Mouse (Mus musculus) kidney, adult 2 months (tissue): Measurements from ENCODE around the gene Spint4. TPM values are rescaled to one million over a fixed set of nuclear protein-coding genes. Genes with fewer than 3 reads are reported as not detected.
A peak's percentile ranks its signal among the peaks of the same experiment; 100 is the strongest.

Source experiments
- DNase-seq: peaks from one replicate; pipeline ENCODE4 v3.0.0; 2021
- H3K27ac ChIP-seq: fragments of 200-500 bp; 2 replicates; pipeline ENCODE4 v1.5.1; 2012; ENCODE audit warnings: low read depth, low read length, control low read depth, inconsistent platforms; ENCODE audit not compliant: insufficient read depth
- H3K27me3 ChIP-seq: fragments of 200-500 bp; replicated peaks from 2 replicates; pipeline ENCODE4 v1.6.1; 2012; ENCODE audit warnings: mild to moderate bottlenecking, moderate library complexity, low read length, inconsistent platforms; ENCODE audit not compliant: control insufficient read depth, insufficient read depth
- H3K36me3 ChIP-seq: fragments of 200-500 bp; 2 replicates; pipeline ENCODE4 v1.6.1; 2012; ENCODE audit warnings: mild to moderate bottlenecking, moderate library complexity, low read length, inconsistent platforms; ENCODE audit not compliant: control insufficient read depth, insufficient read depth
- H3K4me1 ChIP-seq: fragments of 200-500 bp; 2 replicates; pipeline ENCODE4 v1.6.1; 2011; ENCODE audit warnings: low read length; ENCODE audit not compliant: control insufficient read depth, insufficient read depth
- H3K4me3 ChIP-seq: fragments of 200-500 bp; 2 replicates; pipeline ENCODE4 v1.5.1; 2011; ENCODE audit warnings: mild to moderate bottlenecking, low read depth, low read length, control low read depth; ENCODE audit not compliant: insufficient read depth
- CTCF ChIP-seq: fragments of 200-500 bp; conservative IDR thresholded peaks from 2 replicates; pipeline ENCODE4 v1.5.1; 2011; ENCODE audit warnings: low read depth, mild to moderate bottlenecking, control low read depth, low read length, moderate library complexity, mixed read lengths; ENCODE audit not compliant: insufficient read depth, insufficient read length
- POLR2A ChIP-seq: fragments of 200-500 bp; IDR thresholded peaks from one replicate; pipeline ENCODE4 v1.6.1; 2011; ENCODE audit warnings: low read depth, low read length, control low read depth
- WGBS: fragments of 180-500 bp; shearing (Covaris S2); methylation state at CpG from one replicate; pipeline ENCODE4 v1.1.7; 2018; 5-methylcytosine and 5-hydroxymethylcytosine counted together
- polyA plus RNA-seq: library from polyadenylated mRNA; depleted of rRNA; stranded (reverse); fragments of >200 nt; gene quantifications from 2 replicates; pipeline ENCODE4 v1.2.3, GENCODE M21; 2012; rRNA removed

The Spint4 gene
- polyA plus RNA-seq, 1 experiment = not detected

DNA sequence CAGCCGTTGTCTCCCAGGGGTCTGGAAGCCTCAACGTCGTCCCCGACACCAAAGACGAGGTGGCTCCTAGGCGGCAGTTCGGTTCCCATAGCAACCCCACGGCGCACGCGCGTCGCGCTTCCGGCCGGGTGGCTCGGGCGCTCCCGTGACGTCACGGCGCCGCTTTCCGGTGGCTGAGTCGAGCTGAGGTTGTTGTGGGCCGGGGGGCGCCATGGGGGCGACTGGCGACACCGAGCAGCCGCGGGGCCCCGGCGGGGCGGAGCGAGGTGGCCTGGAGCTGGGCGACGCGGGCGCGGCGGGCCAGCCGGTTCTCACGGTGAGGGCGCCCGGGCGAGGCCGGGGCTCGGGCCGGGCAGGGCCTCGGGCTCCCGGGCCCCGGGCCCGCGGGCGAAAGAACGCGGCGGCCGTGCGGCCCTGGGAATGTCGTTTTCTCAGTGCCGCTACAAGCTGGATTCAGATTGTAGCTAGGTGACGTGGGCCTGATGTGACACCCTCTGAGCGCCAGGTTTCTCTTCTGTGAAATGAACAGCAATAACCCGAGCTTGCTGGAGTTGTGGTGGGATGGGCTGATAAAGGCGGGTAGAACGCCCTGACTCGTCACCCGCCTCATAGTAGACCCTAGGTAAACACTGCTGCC, 47.7 kb downstream of the Spint4 start, which contains the start of the genes Wfdc3 and Dnttip1:
Gene Wfdc3, minus strand, starts transcription at position 89 of the 637 bp plus-strand sequence.
Gene Dnttip1, plus strand, starts transcription at position 141 of the 637 bp plus-strand sequence.
- WGBS = under 1% methylated on average over 70 of the region's 70 CpGs
- no peak for TF ChIP-seq CTCF
- peak; percentile 2 for TF ChIP-seq POLR2A
- H3K27me3 ChIP-seq = no peaks in the 10 kb centered on the region
- no peak within 1 kb of the TSS for H3K27ac ChIP-seq
- H3K4me1 ChIP-seq = peaks cover 9% of the 10 kb centered on the region; the same call in 1 of the 2 replicates
- H3K4me3 ChIP-seq = peak within 1 kb of the TSS; percentile 72
- peak; percentile 96 for DNase-seq
- no peaks in the 10 kb centered on the region for H3K36me3 ChIP-seq

DNA sequence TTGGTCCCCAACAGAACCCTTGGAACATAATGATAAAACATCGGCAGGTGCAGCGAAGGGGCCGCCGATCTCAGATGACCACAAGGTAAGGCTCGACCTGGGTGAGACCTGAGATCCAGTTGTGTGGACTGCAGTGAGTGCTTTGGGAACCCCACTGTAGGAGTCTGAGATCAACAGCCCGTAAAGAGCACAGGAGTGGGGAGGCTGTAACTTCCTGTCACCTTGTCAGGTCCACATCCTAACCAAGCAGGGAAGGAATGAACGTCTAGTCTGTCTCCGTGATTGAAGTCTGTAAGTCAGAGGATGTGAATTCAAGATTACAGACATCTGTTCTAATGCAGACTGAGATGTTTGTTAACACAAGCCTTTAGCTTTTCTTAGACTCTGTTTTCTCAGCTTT, 48.4 kb downstream of the Spint4 start:
- Histone ChIP-seq H3K27ac (no peak overlapping the region), H3K4me3 (peak overlapping the region; percentile 72), H3K27me3 (no peaks in the 10 kb centered on the region), H3K4me1 (peaks cover 9% of the 10 kb centered on the region; the same call in 1 of the 2 replicates), H3K36me3 (no peaks in the 10 kb centered on the region)
- WGBS = 27% methylated on average over 8 of the region's 8 CpGs
- TF ChIP-seq POLR2A (no peak), CTCF (no peak)
- DNase-seq = no peak

DNA sequence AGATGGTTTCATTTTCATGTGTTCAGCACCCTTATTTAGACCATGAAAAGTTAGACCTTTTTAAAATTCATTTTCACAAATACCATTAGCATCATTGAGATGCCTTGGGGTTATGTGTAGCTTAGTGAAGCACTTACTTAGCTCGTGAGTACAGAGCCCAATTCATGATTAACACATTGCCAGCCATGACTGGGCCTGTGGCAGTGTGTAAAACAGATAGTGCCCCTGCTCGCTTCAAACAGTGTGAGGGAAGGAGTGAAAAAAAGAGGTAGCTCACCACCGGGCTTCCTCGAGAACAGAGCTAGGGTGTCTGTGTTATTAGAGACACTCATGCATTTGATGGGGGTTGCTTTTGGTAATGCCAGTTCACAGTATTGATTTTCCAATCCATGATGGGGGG, 49.9 kb downstream of the Spint4 start:
- Histone ChIP-seq H3K27ac (no peak overlapping the region), H3K4me3 (no peak overlapping the region), H3K36me3 (no peaks in the 10 kb centered on the region; the same call in 1 of the 2 replicates), H3K27me3 (no peaks in the 10 kb centered on the region), H3K4me1 (peaks cover 9% of the 10 kb centered on the region; the same call in 1 of the 2 replicates)
- DNase-seq = no peak
- TF ChIP-seq CTCF (no peak), POLR2A (no peak)
- WGBS = 80% methylated on average over 4 of the region's 4 CpGs

DNA sequence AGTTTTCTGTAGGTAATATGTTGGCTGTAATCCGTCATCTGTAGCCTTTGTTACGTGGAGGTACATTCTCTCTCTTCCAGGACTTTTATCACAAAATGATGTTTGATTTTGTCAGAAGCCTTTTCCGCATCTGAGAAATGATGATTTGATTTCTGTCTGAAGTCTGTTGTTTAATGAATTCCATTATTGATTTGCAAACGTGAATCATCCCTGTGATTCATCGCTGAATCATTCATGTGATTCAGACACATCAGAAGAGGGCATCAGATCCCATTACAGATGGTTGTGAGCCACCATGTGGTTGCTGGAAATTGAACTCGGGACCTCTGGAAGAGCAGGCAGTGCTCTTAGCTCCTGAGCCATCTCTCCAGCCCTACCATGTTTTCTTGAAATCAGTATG, 50.7 kb downstream of the Spint4 start:
- no peak overlapping the region for H3K4me3 ChIP-seq
- H3K4me1 ChIP-seq = peaks cover 9% of the 10 kb centered on the region; the same call in 1 of the 2 replicates
- H3K27me3 ChIP-seq = no peaks in the 10 kb centered on the region
- H3K36me3 ChIP-seq = no peaks in the 10 kb centered on the region; the same call in 1 of the 2 replicates
- WGBS = 85% methylated on average over 6 of the region's 6 CpGs
- TF ChIP-seq POLR2A = no peak
- TF ChIP-seq CTCF = no peak
- no peak for DNase-seq
- H3K27ac ChIP-seq = no peak overlapping the region

Other genes starting within 250 kb of the Spint4 start
- gene Sys1, start 241.5 kb upstream of the Spint4 start, polyA plus RNA-seq = 94.5 and 122 TPM in 2 replicates
- gene Gm20458, start 237.5 kb upstream of the Spint4 start, polyA plus RNA-seq = 22.1 and 23.4 TPM in 2 replicates
- gene Trp53tg5, start 224.8 kb upstream of the Spint4 start, polyA plus RNA-seq = 0.10 TPM in 1 of 2 replicates, not detected in the other
- gene Dbndd2, start 212.4 kb upstream of the Spint4 start, polyA plus RNA-seq = 36.8 and 43.6 TPM in 2 replicates
- gene Pigt, start 201.0 kb upstream of the Spint4 start, polyA plus RNA-seq = 101 and 123 TPM in 2 replicates
- gene Wfdc2, start 136.1 kb upstream of the Spint4 start, polyA plus RNA-seq = 459 and 460 TPM in 2 replicates
- not detected in 2 replicates for gene Spint3, start 125.0 kb upstream of the Spint4 start, polyA plus RNA-seq
- not detected in 2 replicates for gene Wfdc6a, start 113.1 kb upstream of the Spint4 start, polyA plus RNA-seq
- gene Eppin, start 104.9 kb upstream of the Spint4 start, polyA plus RNA-seq = not detected in 2 replicates
- not detected in 2 replicates for gene Wfdc6b, start 85.0 kb upstream of the Spint4 start, polyA plus RNA-seq
- gene Wfdc8, start 84.9 kb upstream of the Spint4 start, polyA plus RNA-seq = not detected in 2 replicates
- gene Wfdc16, start 59.7 kb upstream of the Spint4 start, polyA plus RNA-seq = 9.2 and 10.3 TPM in 2 replicates
- gene Wfdc10, start 42.5 kb upstream of the Spint4 start, polyA plus RNA-seq = not detected in 2 replicates
- gene Wfdc9, start 41.9 kb upstream of the Spint4 start, polyA plus RNA-seq = not detected in 2 replicates
- gene Wfdc11, start 24.4 kb upstream of the Spint4 start, polyA plus RNA-seq = not detected in 2 replicates
- not detected in 2 replicates for gene Wfdc13, start 13.4 kb upstream of the Spint4 start, polyA plus RNA-seq
- not detected in 2 replicates for gene Spint5, start 16.8 kb downstream of the Spint4 start, polyA plus RNA-seq
- gene Wfdc3, start 47.4 kb downstream of the Spint4 start, polyA plus RNA-seq = 0.57 and 1.0 TPM in 2 replicates
- 32.6 and 34.5 TPM in 2 replicates for gene Dnttip1, start 47.5 kb downstream of the Spint4 start, polyA plus RNA-seq
- gene Ube2c, start 71.4 kb downstream of the Spint4 start, polyA plus RNA-seq = 6.6 and 7.1 TPM in 2 replicates
- 124 TPM in 1 of 2 replicates, not detected in the other for gene Tnnc2, start 81.5 kb downstream of the Spint4 start, polyA plus RNA-seq
- gene Snx21, start 87.3 kb downstream of the Spint4 start, polyA plus RNA-seq = 23.2 and 32.9 TPM in 2 replicates
- gene Acot8, start 106.4 kb downstream of the Spint4 start, polyA plus RNA-seq = 68.4 and 75.7 TPM in 2 replicates
- gene Zswim3, start 106.6 kb downstream of the Spint4 start, polyA plus RNA-seq = 2.2 and 2.7 TPM in 2 replicates
- gene Zswim1, start 124.2 kb downstream of the Spint4 start, polyA plus RNA-seq = 11.7 and 11.8 TPM in 2 replicates
- 0.20 TPM in 1 of 2 replicates, not detected in the other for gene Spata25, start 130.0 kb downstream of the Spint4 start, polyA plus RNA-seq
- gene Ctsa, start 134.4 kb downstream of the Spint4 start, polyA plus RNA-seq = 504 and 687 TPM in 2 replicates
- 3.7 and 4.7 TPM in 2 replicates for gene Neurl2, start 135.0 kb downstream of the Spint4 start, polyA plus RNA-seq
- gene Pltp, start 159.2 kb downstream of the Spint4 start, polyA plus RNA-seq = 39.6 and 41.5 TPM in 2 replicates
- 37.2 and 43.1 TPM in 2 replicates for gene Pcif1, start 180.8 kb downstream of the Spint4 start, polyA plus RNA-seq
- 20.4 and 25.7 TPM in 2 replicates for gene Zfp335, start 213.3 kb downstream of the Spint4 start, polyA plus RNA-seq
- gene Mmp9, start 242.3 kb downstream of the Spint4 start, polyA plus RNA-seq = 1.7 and 1.8 TPM in 2 replicates